Mouse (Mus musculus) MEL (cell line): ENCODE results near the gene Slc35d2.

ENCODE experiments used
- CTCF ChIP-seq, 3 experiments: IDR thresholded peaks in 2 of 3; conservative IDR thresholded peaks in 1 of 3; 2 replicates each; pipeline ENCODE4 v1.5.1; 2011 to 2012; ENCODE audit warnings: low read length in 3 of 3, low read depth in 2 of 3, mild to moderate bottlenecking in 2 of 3, improper control_type of control experiment in 1 of 3, inconsistent platforms in 1 of 3, mixed read lengths in 1 of 3, moderate library complexity in 1 of 3; ENCODE audit not compliant: control insufficient read depth in 1 of 3, insufficient read depth in 1 of 3, poor library complexity in 1 of 3, severe bottlenecking in 1 of 3
- EP300 ChIP-seq, 2 experiments: IDR thresholded peaks; 2 replicates each; pipeline ENCODE4 v1.6.1; 2011; ENCODE audit warnings: improper control_type of control experiment in 2 of 2, low read length in 2 of 2, low read depth in 1 of 2, mild to moderate bottlenecking in 1 of 2
- JUND ChIP-seq: IDR thresholded peaks from 2 replicates; pipeline ENCODE4 v1.6.1; 2011; ENCODE audit warnings: low read depth, mild to moderate bottlenecking, improper control_type of control experiment, low read length
- RAD21 ChIP-seq: IDR thresholded peaks from 2 replicates; pipeline ENCODE4 v1.6.1; 2011; ENCODE audit warnings: mild to moderate bottlenecking, low read depth, low read length, improper control_type of control experiment
- TAL1 ChIP-seq: IDR thresholded peaks from 2 replicates; pipeline ENCODE4 v1.6.1; 2012; ENCODE audit warnings: mild to moderate bottlenecking, inconsistent platforms, low read length, moderate library complexity, mixed read lengths

- TF ChIP-seq TAL1, result no peak
- TF ChIP-seq CTCF (IDR thresholded peaks at IDR 0.05 in 2 of 3, conservative IDR thresholded peaks at IDR 0.05 in 1 of 3; ENCODE audit: control insufficient read depth in 1 of 3, insufficient read depth in 1 of 3, low read depth in 2 of 3, low read length in 3 of 3, poor library complexity in 1 of 3, severe bottlenecking in 1 of 3), result no peak
- no peak for TF ChIP-seq JUND
- no peak for TF ChIP-seq RAD21
- TF ChIP-seq EP300 (IDR thresholded peaks at IDR 0.05; ENCODE audit: low read depth in 1 of 2, low read length in 2 of 2), result no peak
Measured at GRCm38 (mm10) chr13:64076074-64076473, 53.1 kb downstream of the Slc35d2 start.
